Mouse (Mus musculus) layer of hippocampus, adult 9-11 months (tissue): Measurements from ENCODE around the gene Tmem243.
"Not testable (repeated sequence)": the region's sequence is repeated elsewhere in the genome, so short reads cannot be mapped to it uniquely, and the experiment has no call there.

Source experiments
- DNase-seq: peaks from one replicate; pipeline ENCODE4 v3.0.0; 2022

The Tmem243 gene

GRCm38 (mm10) chr5:9107296-9108089 lies 7.0 kb downstream of the Tmem243 start:
- no peak for DNase-seq

GRCm38 (mm10) chr5:9108490-9108889 lies 8.0 kb downstream of the Tmem243 start:
- no peak for DNase-seq

GRCm38 (mm10) chr5:9109582-9109981 lies 9.1 kb downstream of the Tmem243 start:
- DNase-seq: no peak

- DNase-seq: no peak
These were observed 10.8 kb downstream of the Tmem243 start for GRCm38 (mm10) chr5:9111285-9111684.

- DNase-seq: peak; percentile 47
These were observed 11.3 kb downstream of the Tmem243 start for GRCm38 (mm10) chr5:9111759-9112158.

- no peak for DNase-seq
These were observed 13.7 kb downstream of the Tmem243 start for GRCm38 (mm10) chr5:9114162-9114561.

GRCm38 (mm10) chr5:9124134-9124533 lies 23.7 kb downstream of the Tmem243 start:
- DNase-seq: no peak

GRCm38 (mm10) chr5:9128566-9128965 lies 28.1 kb downstream of the Tmem243 start:
- DNase-seq: peak; percentile 77

GRCm38 (mm10) chr5:9131786-9132185 lies 31.3 kb downstream of the Tmem243 start:
- no peak for DNase-seq

- DNase-seq: no peak
These were observed 35.1 kb downstream of the Tmem243 start for GRCm38 (mm10) chr5:9135588-9135987.

- no peak for DNase-seq
These were observed 40.3 kb downstream of the Tmem243 start for GRCm38 (mm10) chr5:9140724-9141123.

- no peak for DNase-seq
These were observed 41.9 kb downstream of the Tmem243 start for GRCm38 (mm10) chr5:9142376-9142775.

- no peak for DNase-seq
These were observed 48.9 kb downstream of the Tmem243 start for GRCm38 (mm10) chr5:9149273-9149850.

- no peak for DNase-seq
These were observed 56.3 kb downstream of the Tmem243 start for GRCm38 (mm10) chr5:9156746-9157145.

- DNase-seq: no peak
These were observed 56.9 kb downstream of the Tmem243 start for GRCm38 (mm10) chr5:9157336-9157735.

GRCm38 (mm10) chr5:9160831-9161455 lies 60.5 kb downstream of the Tmem243 start:
- peak; percentile 10 for DNase-seq

GRCm38 (mm10) chr5:9161456-9162041 lies 61.1 kb downstream of the Tmem243 start, which contains the start of gene Dmtf1:
TSS of gene Dmtf1 (minus strand) at chr5:9161776.
- DNase-seq: peak; percentile 94

- DNase-seq: peak; percentile 6
These were observed 61.6 kb downstream of the Tmem243 start for GRCm38 (mm10) chr5:9162088-9162487.

GRCm38 (mm10) chr5:9163411-9163810 lies 62.9 kb downstream of the Tmem243 start:
- no peak for DNase-seq

GRCm38 (mm10) chr5:9165151-9165550 lies 64.7 kb downstream of the Tmem243 start:
- not testable (repeated sequence) for DNase-seq

- no peak for DNase-seq
These were observed 65.9 kb downstream of the Tmem243 start for GRCm38 (mm10) chr5:9166366-9166765.

- DNase-seq: not testable (repeated sequence)
These were observed 69.0 kb downstream of the Tmem243 start for GRCm38 (mm10) chr5:9169328-9170005.

- DNase-seq: no peak
These were observed 72.8 kb downstream of the Tmem243 start for GRCm38 (mm10) chr5:9173295-9173694.
